Mouse (Mus musculus) telencephalon, adult 2 months (tissue): Measurements from ENCODE around the gene Dmap1.

Source experiments
- DNase-seq: peaks from one replicate; pipeline ENCODE4 v3.0.0-alpha.2; 2011; ENCODE audit warnings: low read depth, low spot score

Gene Dmap1

GRCm38 (mm10) chr4:117656961-117657360 lies 25.1 kb downstream of the Dmap1 start:
- no peak for DNase-seq

GRCm38 (mm10) chr4:117655500-117655863 lies 26.6 kb downstream of the Dmap1 start:
- DNase-seq, result no peak

DNA sequence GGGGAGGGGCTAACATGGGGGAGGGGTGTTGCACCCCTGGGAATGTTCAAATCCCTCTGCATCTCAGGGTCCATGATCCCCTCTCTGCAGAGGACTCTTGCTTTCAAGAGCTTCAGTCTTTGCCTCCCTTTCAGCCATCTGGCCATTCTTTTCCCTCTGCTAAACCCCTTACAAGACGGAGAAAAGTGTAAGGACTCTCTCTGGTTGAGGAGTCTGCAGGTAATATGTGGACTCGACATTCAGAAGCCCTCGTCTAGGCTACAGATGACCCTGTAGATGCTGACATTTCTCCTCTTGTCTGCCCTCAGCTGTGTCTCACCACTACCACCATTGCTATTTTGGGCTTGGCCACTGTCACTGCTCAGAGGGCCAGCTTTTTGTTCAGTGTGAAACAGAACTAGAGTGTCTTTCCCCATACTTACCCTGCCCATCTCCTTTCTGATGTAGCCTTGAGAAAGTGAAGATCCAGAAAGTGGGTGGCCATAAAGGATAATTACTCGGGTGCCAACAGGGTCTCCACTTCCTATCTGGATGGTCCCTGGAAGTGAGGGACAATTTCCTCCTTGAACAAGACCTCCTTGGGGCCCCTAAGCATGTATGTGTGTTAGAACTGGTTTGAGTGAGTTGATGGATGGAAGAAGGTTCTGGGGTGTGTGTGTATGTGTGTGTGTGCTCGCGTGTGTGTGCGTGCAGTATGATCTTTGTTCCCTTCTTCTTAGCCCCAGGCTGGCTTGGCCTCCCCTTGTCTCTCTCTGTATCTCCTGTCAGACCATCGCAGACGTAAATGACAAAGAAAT lies 27.2 kb downstream of the Dmap1 start:
- no peak for DNase-seq

DNA sequence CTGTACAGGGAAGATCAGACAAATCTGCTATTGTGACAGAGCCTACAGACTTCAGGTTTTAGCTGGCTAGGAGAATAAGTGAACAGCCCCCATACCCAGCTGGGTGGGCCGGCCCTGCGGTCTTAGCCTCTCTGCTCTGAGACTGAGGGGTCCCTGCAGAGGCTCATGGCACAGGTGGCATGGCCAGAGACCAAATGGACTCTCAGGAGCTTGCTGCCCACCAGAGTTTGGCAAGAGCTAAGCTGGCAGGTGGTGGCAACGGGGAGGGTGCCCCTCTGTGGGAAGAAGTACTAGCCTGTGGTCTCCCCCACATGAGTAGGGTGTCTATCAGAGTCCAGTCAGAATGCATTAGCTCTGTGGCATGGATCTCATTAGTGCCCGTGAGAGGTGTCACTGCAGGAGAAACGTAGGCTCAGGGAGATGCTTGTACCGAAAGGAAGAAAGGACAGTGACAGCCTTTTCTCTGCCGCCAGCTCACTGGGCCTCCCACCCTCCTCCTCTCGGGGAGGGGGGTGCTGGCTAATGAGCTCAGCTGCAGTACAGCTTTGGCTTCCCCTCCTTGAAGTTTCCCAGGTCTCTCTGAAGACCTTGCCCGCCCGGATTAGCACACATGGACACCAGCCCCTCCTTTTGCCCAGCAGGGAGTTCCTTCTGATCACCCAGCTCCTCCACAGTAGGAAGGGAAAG lies 27.9 kb downstream of the Dmap1 start:
- DNase-seq, result no peak

DNA sequence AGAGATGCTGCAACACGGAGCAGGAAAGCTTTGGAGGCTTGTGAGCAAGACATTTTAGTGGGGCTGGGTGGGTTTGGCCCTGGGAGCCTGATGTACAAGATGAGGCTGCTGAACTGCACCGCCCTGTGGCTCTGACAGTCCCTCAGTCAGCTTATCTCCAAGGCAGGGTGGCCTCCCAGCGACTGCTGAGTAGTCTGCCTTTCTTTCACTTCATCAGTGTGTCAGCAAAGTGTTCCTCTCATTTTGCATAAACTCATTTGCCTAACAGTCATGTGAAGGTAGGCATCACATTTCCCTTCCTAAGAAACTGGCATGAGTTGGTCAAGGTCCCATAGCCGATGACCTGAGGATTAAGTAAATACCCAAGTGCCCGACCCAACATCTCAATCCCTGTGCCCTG lies 29.3 kb downstream of the Dmap1 start:
- no peak for DNase-seq

GRCm38 (mm10) chr4:117651626-117652101 lies 30.4 kb downstream of the Dmap1 start:
- DNase-seq, result no peak

- DNase-seq, result no peak
Observed at GRCm38 (mm10) chr4:117646926-117647755, 34.9 kb downstream of the Dmap1 start.

DNA sequence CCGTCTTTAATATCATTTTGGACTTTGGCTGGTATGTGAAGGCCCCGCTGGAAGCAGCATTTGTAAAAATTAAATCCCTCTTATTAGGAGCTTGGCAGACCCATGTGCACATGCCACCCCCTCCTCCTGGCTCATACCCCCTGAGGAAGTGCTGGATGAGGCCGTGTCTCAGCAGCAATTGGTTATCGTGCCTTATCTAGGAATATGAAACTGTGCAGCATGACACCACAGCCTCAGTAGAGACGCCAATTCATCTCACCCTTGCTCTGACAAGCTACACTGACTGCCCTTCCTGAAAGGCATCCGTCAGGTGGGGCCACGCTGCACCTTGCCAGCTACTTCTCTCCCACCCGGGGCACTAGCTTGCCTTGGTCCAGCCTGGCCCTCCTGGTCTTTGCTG lies 35.6 kb downstream of the Dmap1 start:
- DNase-seq, result no peak

DNA sequence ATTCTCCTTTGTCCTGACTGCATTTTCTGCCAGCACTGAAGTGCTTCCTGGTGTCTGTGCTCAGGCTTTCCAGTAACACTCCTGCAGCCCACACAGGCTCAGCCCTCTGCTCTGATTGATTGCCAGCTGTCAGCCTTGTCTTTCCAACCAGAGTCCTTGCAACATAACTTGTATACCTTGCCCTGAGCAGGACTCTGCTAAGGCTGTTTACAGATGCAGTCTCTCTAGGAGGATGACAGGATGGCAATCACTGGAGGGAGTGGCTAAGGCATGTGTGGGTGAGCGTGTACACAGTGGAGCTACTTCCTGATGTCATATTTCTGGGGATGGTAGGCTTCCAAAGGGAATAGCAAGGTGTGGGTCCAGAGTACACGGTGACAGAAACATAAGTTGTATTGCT lies 36.2 kb downstream of the Dmap1 start:
- DNase-seq, result no peak

- DNase-seq, result peak; percentile 28
Observed at GRCm38 (mm10) chr4:117645031-117645435, 37.0 kb downstream of the Dmap1 start.

DNA sequence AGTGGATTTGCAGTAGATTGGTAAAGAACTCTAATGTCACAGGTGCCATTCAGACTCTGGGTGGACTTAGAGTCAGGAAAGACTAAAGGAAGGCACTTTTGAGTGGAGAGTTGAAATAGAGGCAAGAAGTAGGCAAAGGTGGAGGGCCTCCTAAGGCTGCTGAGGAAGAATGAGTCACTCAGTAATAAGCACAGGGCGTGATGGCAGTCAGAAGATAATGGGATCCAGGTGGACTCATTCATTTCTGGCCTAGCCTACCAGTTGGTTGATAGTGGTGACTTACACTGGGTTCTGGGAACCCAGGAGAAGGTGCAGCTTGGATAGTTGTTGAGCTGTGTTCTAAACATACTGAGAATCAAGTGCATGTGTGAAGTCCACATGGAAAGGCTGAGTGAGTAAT lies 40.3 kb downstream of the Dmap1 start:
- no peak for DNase-seq

DNA sequence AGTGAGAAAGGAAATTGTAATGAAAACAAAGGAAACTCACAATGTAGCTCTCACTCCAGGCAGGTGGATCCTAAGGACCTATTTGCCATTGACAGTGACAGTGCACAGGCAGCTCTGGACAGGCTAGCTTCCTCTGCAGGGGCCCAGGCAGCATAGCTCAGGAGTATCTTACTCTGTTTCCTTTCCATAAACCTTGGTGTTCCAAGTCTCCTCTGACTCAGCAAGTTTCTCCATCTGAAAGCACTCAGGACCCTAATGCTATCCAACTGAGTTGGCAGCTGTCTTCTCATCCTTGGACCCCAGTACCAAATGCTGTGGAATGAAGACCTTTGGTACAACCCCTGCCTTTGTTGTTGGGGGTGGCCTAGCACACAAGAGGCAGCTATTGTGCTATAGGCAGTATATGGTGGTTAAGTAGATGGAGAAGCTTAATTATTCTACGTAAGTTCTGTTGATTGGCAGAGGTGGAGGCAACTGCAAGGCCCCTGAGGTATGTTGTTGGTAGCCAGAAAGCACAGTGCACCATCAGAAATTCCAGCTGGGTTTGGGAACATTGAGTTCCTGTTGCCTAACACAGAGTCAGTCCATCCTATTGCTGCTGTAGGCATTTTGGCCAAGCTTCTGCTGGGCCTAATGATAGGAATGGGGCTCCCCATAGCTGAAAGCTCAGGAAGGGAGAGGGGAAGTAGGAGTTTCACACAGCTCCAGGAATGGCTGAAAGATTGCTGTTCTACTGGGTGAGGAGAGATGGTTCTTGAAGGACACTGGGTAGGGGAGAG lies 41.0 kb downstream of the Dmap1 start:
- no peak for DNase-seq

DNA sequence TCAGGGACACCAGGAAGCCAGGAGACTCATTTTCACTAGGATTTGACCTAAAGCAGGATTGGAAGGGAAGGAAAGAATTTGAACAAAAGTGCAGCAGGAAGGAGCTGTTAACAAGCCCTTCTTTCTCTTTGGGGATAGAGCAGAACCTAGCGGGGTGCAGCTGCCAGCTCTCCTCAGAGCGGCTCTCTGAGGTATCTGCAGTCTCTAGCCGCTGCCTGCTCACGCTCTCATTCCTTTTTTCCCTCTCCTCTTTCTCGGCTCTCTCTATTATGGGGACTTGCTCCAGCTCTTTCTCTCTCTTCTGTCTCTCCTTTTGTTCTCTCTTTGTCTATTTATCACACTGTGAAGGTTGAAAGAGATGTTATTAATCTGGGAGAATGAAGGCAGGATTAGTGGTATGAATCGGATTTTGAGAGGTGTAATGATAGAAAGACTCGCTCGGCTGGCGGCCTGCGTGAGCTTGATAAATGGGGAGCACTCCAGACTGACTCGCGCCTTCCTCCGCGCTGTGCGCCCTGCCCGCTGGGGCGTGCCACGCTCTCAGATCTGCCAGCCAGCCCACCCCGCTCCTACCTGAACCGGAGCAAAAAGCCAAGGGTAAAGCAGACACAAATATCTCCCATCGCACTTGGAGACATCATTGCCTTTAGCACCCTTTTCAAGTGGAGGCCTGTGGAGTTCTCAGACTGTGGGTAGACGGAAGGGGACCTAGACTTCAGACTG lies 45.0 kb downstream of the Dmap1 start:
- DNase-seq, result no peak

- no peak for DNase-seq
Observed at GRCm38 (mm10) chr4:117636152-117636551, 45.9 kb downstream of the Dmap1 start.

DNA sequence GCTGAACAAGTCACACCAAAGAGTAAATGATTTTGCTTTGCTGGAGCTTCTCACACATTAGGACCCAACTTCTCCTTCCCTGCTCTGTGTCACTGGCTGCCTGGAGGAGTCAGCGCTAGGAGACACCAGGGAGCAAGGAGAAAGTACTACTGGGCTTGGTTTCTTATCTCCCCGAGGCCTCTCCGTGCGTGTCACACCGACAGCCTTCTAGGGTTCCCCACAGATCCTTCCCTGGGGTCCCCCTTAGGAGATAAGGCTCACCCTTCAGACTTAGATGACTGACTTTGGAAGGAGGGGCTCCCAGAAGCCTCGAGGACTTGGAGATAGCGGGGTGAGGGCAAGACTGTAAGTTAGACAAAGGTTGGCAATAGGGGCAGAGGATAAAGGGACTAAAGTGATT lies 47.4 kb downstream of the Dmap1 start:
- no peak for DNase-seq

GRCm38 (mm10) chr4:117633527-117633926 lies 48.5 kb downstream of the Dmap1 start:
- no peak for DNase-seq

GRCm38 (mm10) chr4:117630053-117630670 lies 51.9 kb downstream of the Dmap1 start:
- DNase-seq, result no peak

DNA sequence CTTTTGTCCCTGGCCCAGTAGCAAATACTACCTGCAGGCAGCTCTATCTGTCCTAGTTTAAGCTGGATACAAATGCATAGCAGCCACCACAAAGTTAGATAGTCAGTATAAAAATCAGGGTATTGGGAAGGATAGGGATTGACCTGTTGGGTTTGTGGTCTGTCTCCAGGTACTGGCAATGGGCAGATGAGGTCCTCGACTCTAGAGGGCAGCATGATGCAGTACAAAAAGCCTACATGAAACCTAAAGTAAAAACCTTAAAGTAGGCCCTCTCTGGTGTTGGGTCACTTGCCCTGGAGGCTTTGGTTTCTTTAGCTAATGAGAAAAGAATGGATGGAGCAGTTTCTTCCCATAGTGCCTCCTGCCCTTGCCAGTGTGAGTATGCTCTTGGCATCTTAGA lies 53.6 kb downstream of the Dmap1 start:
- no peak for DNase-seq
